Mouse (Mus musculus): ENCODE results near the gene Kdm2a. TPM values are rescaled to one million over a fixed set of nuclear protein-coding genes. Genes with fewer than 3 reads are reported as not detected.

Kdm2a gene
- polyA plus RNA-seq (2017; shearing (Covaris generic)), result 71.8 TPM

GRCm38 (mm10) chr19:4397798-4398629, at the start of gene Kdm2a:
Kdm2a (minus strand) TSS chr19:4398285.

GRCm38 (mm10) chr19:4439161-4439801, 41.2 kb upstream of the Kdm2a start, which contains the start of gene Rhod:
Rhod (minus strand) TSS chr19:4439432.

GRCm38 (mm10) chr19:4306190-4306577, 91.9 kb downstream of the Kdm2a start, which contains the start of gene Grk2:
Grk2 (minus strand) TSS chr19:4306222.

GRCm38 (mm10) chr19:4282898-4283553, 115.1 kb downstream of the Kdm2a start, which contains the start of gene Ankrd13d:
Ankrd13d (minus strand) TSS chr19:4283137.

GRCm38 (mm10) chr19:4268566-4269361, 129.3 kb downstream of the Kdm2a start, which contains the start of gene Ssh3:
Ssh3 (minus strand) TSS chr19:4269180.

Other genes starting within 250 kb of the Kdm2a start
- gene Coro1b, start 249.7 kb downstream of the Kdm2a start, polyA plus RNA-seq (2017; shearing (Covaris generic)), result 394 TPM
- 1,480 TPM for gene Ptprcap, start 244.7 kb downstream of the Kdm2a start, polyA plus RNA-seq (2017; shearing (Covaris generic))
- 49.1 TPM for gene Rps6kb2, start 234.9 kb downstream of the Kdm2a start, polyA plus RNA-seq (2017; shearing (Covaris generic))
- gene Carns1, start 222.8 kb downstream of the Kdm2a start, polyA plus RNA-seq (2017; shearing (Covaris generic)), result 36.9 TPM
- gene Tbc1d10c, start 207.0 kb downstream of the Kdm2a start, polyA plus RNA-seq (2017; shearing (Covaris generic)), result 782 TPM
- 1,094 TPM for gene Ppp1ca, start 206.2 kb downstream of the Kdm2a start, polyA plus RNA-seq (2017; shearing (Covaris generic))
- gene Rad9a, start 196.6 kb downstream of the Kdm2a start, polyA plus RNA-seq (2017; shearing (Covaris generic)), result 80.3 TPM
- gene Clcf1, start 184.0 kb downstream of the Kdm2a start, polyA plus RNA-seq (2017; shearing (Covaris generic)), result 38.4 TPM
- 0.61 TPM for gene AC109138.7, start 183.9 kb downstream of the Kdm2a start, polyA plus RNA-seq (2017; shearing (Covaris generic))
- 113 TPM for gene Pold4, start 166.4 kb downstream of the Kdm2a start, polyA plus RNA-seq (2017; shearing (Covaris generic))
- 0.73 TPM for gene Ssh3, start 129.1 kb downstream of the Kdm2a start, polyA plus RNA-seq (2017; shearing (Covaris generic))
- gene Ankrd13d, start 115.1 kb downstream of the Kdm2a start, polyA plus RNA-seq (2017; shearing (Covaris generic)), result 7.3 TPM
- 238 TPM for gene Grk2, start 92.1 kb downstream of the Kdm2a start, polyA plus RNA-seq (2017; shearing (Covaris generic))
- 4.6 TPM for gene Rhod, start 41.1 kb upstream of the Kdm2a start, polyA plus RNA-seq (2017; shearing (Covaris generic))
- 0.14 TPM for gene Syt12, start 79.2 kb upstream of the Kdm2a start, polyA plus RNA-seq (2017; shearing (Covaris generic))
- gene 2010003K11Rik, start 100.3 kb upstream of the Kdm2a start, polyA plus RNA-seq (2017; shearing (Covaris generic)), result not detected
- gene Pcx, start 112.2 kb upstream of the Kdm2a start, polyA plus RNA-seq (2017; shearing (Covaris generic)), result 2.6 TPM
- 1.2 TPM for gene Lrfn4, start 217.4 kb upstream of the Kdm2a start, polyA plus RNA-seq (2017; shearing (Covaris generic))
- 74.5 TPM for gene Rce1, start 227.4 kb upstream of the Kdm2a start, polyA plus RNA-seq (2017; shearing (Covaris generic))

Measured in CD4-positive, CD25-positive, alpha-beta regulatory T cell (primary cell).